Mouse (Mus musculus) embryonic facial prominence, embryonic 12.5 days (tissue): ENCODE data around the gene Spata48. TPM values are rescaled to one million over a fixed set of nuclear protein-coding genes. Genes with fewer than 3 reads are reported as not detected.
A peak's percentile ranks its signal among the peaks of the same experiment; 100 is the strongest.

Experiments
- ATAC-seq: fragments of 200-750 bp; cut with Nextera tagmentation; 2 replicates; pipeline ENCODE4 v1.8.0; 2017; ENCODE audit not compliant: insufficient number of reproducible peaks, insufficient read depth, low FRiP score, low TSS enrichment
- H3K27ac ChIP-seq: fragments of 300-500 bp; sonication (generic); 2 replicates; pipeline ENCODE4 v1.5.1; 2016; ENCODE audit warnings: mild to moderate bottlenecking
- H3K27me3 ChIP-seq: fragments of 300-500 bp; sonication (generic); 2 replicates; pipeline ENCODE4 v1.6.1; 2016; ENCODE audit warnings: mild to moderate bottlenecking, moderate library complexity
- H3K36me3 ChIP-seq: fragments of 300-500 bp; sonication (generic); 2 replicates; pipeline ENCODE4 v1.6.1; 2016; ENCODE audit warnings: mild to moderate bottlenecking
- H3K4me1 ChIP-seq: fragments of 300-500 bp; sonication (generic); 2 replicates; pipeline ENCODE4 v1.6.1; 2016
- H3K4me2 ChIP-seq: fragments of 300-500 bp; sonication (generic); replicated peaks from 2 replicates; pipeline ENCODE4 v1.6.1; 2016; ENCODE audit warnings: mild to moderate bottlenecking, moderate library complexity
- H3K4me3 ChIP-seq: fragments of 300-500 bp; sonication (generic); 2 replicates; pipeline ENCODE4 v1.5.1; 2016; ENCODE audit warnings: mild to moderate bottlenecking
- H3K9ac ChIP-seq: fragments of 300-500 bp; sonication (generic); 2 replicates; pipeline ENCODE4 v1.6.1; 2016; ENCODE audit warnings: mild to moderate bottlenecking, moderate library complexity
- H3K9me3 ChIP-seq: fragments of 300-500 bp; sonication (generic); 2 replicates; pipeline ENCODE4 v1.6.1; 2016; ENCODE audit warnings: mild to moderate bottlenecking, moderate library complexity
- WGBS: fragments of 180-500 bp; shearing (Covaris S2); methylation state at CpG from one replicate; pipeline ENCODE4 v1.1.7; 2016; 5-methylcytosine and 5-hydroxymethylcytosine counted together
- polyA plus RNA-seq: library from polyadenylated mRNA; unstranded; fragments of >200 nt; fragmentation: Nextera tagmentation; extraction: Ambion mirVana; gene quantifications from 2 replicates; pipeline ENCODE4 v1.2.1, GENCODE M21; 2016

Gene Spata48
- 2.4 and 3.8 TPM in 2 replicates for polyA plus RNA-seq

DNA sequence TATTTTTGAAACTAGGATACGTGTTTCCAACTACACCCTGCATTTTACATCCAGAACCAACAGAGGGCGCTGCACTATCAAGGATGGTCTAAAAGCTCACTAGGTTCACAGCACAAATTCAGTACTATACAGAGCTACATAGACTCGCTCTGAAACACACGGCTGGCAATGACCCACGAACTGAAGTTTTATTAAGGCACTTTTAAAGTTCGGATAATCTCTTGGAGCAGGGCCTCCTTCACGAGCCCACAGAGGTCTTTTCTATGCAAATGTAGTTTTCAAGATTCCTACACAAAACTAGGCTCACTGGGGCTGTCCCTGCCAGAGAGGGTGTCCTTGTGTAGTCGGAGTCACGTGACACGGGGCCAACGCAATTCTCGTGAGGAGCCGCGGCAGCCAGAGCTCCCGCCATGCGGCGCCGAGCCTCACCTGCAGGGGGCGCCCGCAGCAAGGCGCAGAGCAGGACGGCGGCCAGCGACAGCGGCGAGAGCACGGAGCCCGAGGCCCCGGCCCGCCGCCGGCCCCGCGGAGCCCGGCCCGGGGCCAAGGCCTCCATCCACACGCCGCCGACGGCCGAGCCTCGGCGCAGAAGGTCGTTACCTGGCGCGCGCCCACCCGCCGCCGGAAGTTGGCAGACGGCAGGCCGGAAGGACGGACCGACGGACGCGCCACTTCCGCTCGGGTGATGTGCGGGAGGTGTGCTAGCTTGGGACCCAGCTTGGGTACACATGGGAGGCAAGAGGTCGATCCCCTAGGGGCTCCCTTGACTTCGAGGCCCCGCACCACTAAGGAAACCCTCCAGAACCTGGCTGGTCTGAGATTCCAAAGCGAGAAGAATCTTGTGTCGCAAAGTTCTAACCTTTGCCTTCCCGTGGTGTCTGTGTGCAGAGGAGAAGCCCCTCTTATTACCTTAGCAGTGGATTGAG, at the start of gene Spata48, which contains the start of gene Zpbp:
Spata48 (plus strand) TSS at position 460 of the 926 bp plus-strand sequence.
Zpbp (minus strand) TSS at position 774 of the 926 bp plus-strand sequence.
- H3K27ac ChIP-seq: peak within 1 kb of the TSS; percentile 80

DNA sequence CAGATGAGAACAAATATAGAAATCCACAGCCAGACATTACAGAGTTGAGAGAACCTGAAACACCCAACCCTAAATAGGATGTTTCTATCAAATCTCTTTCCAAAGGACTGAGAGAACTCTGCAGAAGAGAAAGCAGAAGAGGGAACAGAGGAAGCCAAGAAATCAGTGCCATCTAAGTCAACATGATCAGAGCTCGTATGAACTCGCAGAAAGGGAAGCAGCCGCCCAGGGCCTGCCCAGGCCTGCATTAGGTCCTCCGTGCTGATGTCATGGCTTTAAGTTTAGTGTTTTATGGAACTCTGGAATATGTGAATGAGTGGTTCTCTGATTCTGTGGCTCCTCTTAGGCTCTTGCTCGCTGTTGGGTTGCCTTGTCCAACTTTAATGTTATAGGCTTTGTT, 47.7 kb upstream of the Spata48 start:
- H3K4me2 ChIP-seq: no peak overlapping the region
- no peak overlapping the region for H3K4me3 ChIP-seq
- H3K4me1 ChIP-seq: no peaks in the 10 kb centered on the region
- WGBS: 75% methylated on average over 5 of the region's 5 CpGs
- H3K27ac ChIP-seq: no peak overlapping the region
- ATAC-seq: no peak
- no peaks in the 10 kb centered on the region for H3K9me3 ChIP-seq
- H3K9ac ChIP-seq: no peak overlapping the region
- no peaks in the 10 kb centered on the region for H3K27me3 ChIP-seq
- no peaks in the 10 kb centered on the region for H3K36me3 ChIP-seq

More for the DNA sequence above, at the start of gene Spata48, which contains the start of gene Zpbp:
- peak within 1 kb of the TSS; percentile 63 for H3K9ac ChIP-seq
- no peaks in the 10 kb centered on the region; the same call in 1 of the 2 replicates for H3K4me1 ChIP-seq
- WGBS: 3% methylated on average over 66 of the region's 66 CpGs
- H3K36me3 ChIP-seq: no peaks in the 10 kb centered on the region
- peak within 1 kb of the TSS; percentile 63 for H3K4me3 ChIP-seq
- peak; percentile 95 for ATAC-seq
- peak within 1 kb of the TSS; percentile 63 for H3K4me2 ChIP-seq
- no peaks in the 10 kb centered on the region for H3K27me3 ChIP-seq
- H3K9me3 ChIP-seq: no peaks in the 10 kb centered on the region

DNA sequence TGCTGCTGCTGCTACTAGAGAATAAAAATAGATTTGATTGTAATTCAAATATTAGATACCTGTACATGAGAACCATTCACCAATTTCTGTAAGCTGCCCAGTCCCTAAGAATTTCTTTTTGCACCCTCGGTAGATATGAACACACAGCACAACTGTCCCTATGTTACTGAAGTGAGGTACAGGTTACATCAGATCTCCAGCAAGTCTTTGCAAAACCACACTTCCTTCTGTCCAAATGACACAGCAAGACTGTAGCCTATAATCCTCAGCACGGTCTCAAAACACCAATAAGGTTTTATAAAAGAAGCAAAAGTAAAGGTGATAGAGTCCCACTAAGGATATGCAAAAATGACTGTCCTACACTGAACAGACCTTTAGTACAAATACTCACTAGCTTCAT, 44.5 kb upstream of the Spata48 start:
- H3K4me2 ChIP-seq: no peak overlapping the region
- no peaks in the 10 kb centered on the region for H3K9me3 ChIP-seq
- H3K27me3 ChIP-seq: no peaks in the 10 kb centered on the region
- no peak overlapping the region for H3K9ac ChIP-seq
- no peak for ATAC-seq
- no peaks in the 10 kb centered on the region for H3K4me1 ChIP-seq
- H3K27ac ChIP-seq: no peak overlapping the region
- H3K36me3 ChIP-seq: no peaks in the 10 kb centered on the region
- WGBS: 79% methylated on average over 2 of the region's 2 CpGs
- H3K4me3 ChIP-seq: no peak overlapping the region

DNA sequence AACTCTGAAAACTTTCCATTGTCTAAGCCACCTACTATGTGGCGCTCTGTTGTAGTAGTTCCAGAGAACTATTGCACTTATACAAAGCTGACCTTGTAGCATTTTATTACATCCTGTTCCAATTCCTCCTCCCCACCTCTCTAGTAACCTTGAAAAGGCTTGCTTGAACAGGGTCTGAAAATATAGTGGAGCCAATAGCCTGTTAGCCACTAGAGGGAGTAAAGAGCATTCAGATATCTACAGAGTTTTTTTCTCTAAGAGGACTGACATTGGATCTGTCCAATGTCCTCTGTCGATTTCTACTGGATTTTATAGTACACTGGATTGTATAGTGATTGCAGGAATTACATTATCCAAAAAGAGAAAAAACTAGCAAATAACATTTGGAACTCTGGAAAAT, 6.9 kb upstream of the Spata48 start:
- Histone ChIP-seq H3K36me3 (no peaks in the 10 kb centered on the region), H3K4me1 (no peaks in the 10 kb centered on the region), H3K9me3 (no peaks in the 10 kb centered on the region), H3K27ac (no peak overlapping the region), H3K4me3 (no peak overlapping the region), H3K4me2 (no peak overlapping the region), H3K27me3 (no peaks in the 10 kb centered on the region), H3K9ac (no peak overlapping the region)
- 30% methylated on average over 2 of the region's 2 CpGs for WGBS
- no peak for ATAC-seq

DNA sequence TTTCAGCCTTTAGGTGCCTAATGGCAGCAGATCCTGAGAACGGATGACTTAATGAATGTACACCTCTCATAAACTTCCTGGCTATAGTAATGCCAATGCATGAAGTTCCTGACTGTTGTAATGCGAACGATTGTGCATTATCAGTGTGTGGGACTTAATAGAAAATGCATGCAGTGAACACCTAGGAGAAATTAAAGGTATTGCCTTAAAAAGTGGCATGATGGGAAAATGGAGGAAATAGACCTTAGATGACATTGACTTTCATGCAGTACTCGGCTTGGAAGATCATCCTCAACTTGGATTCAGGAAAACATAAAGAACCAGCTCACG, 632 bp downstream of the Spata48 start:
- peak overlapping the region; percentile 63 for H3K4me3 ChIP-seq
- peak overlapping the region; percentile 63 for H3K4me2 ChIP-seq
- H3K9ac ChIP-seq: peak overlapping the region; percentile 63; the same call in 1 of the 2 replicates
- H3K4me1 ChIP-seq: no peaks in the 10 kb centered on the region; the same call in 1 of the 2 replicates
- WGBS: 84% methylated on average over 5 of the region's 5 CpGs
- no peaks in the 10 kb centered on the region for H3K9me3 ChIP-seq
- H3K36me3 ChIP-seq: no peaks in the 10 kb centered on the region
- H3K27me3 ChIP-seq: no peaks in the 10 kb centered on the region
- no peak for ATAC-seq
- H3K27ac ChIP-seq: no peak overlapping the region

DNA sequence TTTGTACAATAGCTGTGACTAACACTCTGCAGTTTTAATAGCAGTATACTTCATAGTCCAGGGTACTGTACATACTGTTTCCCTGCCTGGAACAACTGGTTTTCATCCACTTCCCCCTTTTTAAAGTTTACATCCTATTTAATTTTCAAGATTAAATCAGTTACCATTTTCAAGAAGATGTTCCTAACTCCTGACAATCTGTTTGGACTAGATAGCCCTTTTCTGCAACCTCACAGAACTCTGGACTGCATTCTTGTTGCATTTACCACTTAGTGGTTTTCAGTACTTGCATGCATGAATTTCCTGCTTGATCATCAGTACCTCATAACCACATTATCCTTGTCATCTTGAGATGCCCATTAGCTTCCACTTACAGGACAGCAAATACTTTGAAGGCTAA, 7.0 kb downstream of the Spata48 start:
- ATAC-seq: no peak
- H3K4me3 ChIP-seq: no peak overlapping the region
- H3K27ac ChIP-seq: no peak overlapping the region
- H3K36me3 ChIP-seq: no peaks in the 10 kb centered on the region
- H3K4me1 ChIP-seq: no peaks in the 10 kb centered on the region
- no peaks in the 10 kb centered on the region for H3K9me3 ChIP-seq
- H3K9ac ChIP-seq: no peak overlapping the region
- H3K4me2 ChIP-seq: no peak overlapping the region
- no peaks in the 10 kb centered on the region for H3K27me3 ChIP-seq

DNA sequence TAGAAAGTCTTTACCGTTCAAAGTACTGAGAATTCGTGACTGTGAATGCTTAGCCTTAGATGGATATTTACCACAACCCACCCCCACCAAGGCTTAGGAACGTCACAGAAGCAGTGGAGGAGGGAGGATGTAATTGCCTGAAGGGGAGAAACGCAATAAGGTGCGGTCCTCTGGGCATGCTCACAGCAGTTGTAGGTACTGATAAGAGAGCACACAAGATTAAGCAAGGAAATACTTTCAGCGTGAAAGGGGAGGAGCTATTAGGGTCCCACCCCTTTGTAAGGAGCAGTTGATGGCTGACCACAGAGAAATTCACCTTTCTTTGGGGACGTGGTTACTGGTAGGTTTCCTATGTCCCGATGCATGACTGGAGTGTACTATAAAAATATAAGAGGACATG, 22.5 kb downstream of the Spata48 start:
- WGBS: 56% methylated on average over 8 of the region's 8 CpGs

DNA sequence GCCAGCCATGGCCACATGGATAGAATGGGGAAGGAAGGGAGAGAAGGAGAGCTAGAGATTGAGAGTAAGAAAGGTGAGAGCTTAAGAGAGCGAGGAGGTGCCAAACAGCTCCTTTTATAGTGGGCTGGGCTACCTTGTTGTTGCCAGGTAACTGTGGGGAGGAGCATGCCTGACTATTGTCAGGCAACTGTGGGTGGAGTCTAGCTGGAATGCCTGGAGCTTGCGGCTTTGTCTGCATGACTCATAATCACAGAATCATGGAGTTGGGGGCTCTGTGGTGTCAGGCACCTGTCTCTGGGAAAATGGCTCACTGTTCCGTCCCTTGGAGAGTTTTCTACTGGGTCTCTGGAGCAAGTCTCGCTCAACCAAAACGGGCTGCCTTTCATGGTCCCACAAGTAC, 30.1 kb downstream of the Spata48 start:
- no peak overlapping the region for H3K9ac ChIP-seq
- 72% methylated on average over 5 of the region's 5 CpGs for WGBS
- no peaks in the 10 kb centered on the region for H3K9me3 ChIP-seq
- H3K27ac ChIP-seq: no peak overlapping the region
- H3K4me3 ChIP-seq: no peak overlapping the region
- ATAC-seq: no peak
- H3K36me3 ChIP-seq: no peaks in the 10 kb centered on the region
- no peaks in the 10 kb centered on the region for H3K27me3 ChIP-seq
- H3K4me1 ChIP-seq: no peaks in the 10 kb centered on the region
- no peak overlapping the region for H3K4me2 ChIP-seq

More for the DNA sequence above, 22.5 kb downstream of the Spata48 start:
- Histone ChIP-seq H3K4me3 (no peak overlapping the region), H3K27me3 (no peaks in the 10 kb centered on the region), H3K4me1 (no peaks in the 10 kb centered on the region), H3K36me3 (no peaks in the 10 kb centered on the region), H3K9me3 (no peaks in the 10 kb centered on the region), H3K9ac (no peak overlapping the region), H3K4me2 (no peak overlapping the region), H3K27ac (no peak overlapping the region)
- ATAC-seq: no peak

DNA sequence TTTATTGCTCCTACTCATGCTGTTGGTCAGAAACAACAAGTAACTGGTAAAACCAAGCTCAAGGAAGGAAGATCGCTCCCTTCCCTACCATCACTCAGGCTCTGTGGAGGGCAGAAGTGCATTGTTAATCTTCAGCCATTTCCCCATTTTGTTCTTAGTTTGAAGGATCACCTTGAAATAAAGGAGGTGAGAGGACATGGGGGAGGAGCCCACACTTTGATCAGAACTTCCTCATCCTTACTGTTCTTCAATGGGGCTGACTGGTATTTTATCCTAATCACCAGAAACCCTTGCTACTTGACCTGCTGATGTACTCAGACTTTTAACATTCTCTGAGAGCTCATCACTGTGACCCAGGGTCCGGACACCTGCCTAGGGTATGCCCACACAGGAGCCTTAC, 33.8 kb downstream of the Spata48 start:
- no peaks in the 10 kb centered on the region for H3K36me3 ChIP-seq
- 89% methylated on average over 2 of the region's 2 CpGs for WGBS
- no peak overlapping the region for H3K4me2 ChIP-seq
- no peaks in the 10 kb centered on the region for H3K9me3 ChIP-seq
- H3K4me1 ChIP-seq: no peaks in the 10 kb centered on the region
- H3K27ac ChIP-seq: no peak overlapping the region
- H3K9ac ChIP-seq: no peak overlapping the region
- H3K27me3 ChIP-seq: no peaks in the 10 kb centered on the region
- no peak overlapping the region for H3K4me3 ChIP-seq
- ATAC-seq: no peak

DNA sequence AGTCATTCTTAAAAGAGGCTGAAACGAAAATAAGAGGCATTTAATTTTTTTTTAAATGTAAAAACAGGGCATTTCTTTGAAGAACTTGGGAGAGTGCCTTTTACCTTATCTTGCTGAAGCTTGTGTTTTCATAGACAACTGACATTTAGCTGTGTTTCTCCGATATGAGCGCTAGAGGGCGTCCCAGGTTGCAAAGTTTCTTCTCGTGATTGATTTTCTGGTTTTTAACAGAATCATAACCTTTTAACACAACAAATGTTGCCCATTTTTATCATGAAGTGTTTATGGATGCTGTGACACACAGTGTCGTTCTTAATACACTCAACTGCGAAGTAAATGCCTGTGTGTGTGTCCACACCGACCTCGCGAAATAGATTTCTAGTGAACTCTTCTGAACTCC, 38.0 kb downstream of the Spata48 start:
- no peak overlapping the region for H3K4me3 ChIP-seq
- 18% methylated on average over 10 of the region's 10 CpGs for WGBS
- H3K9me3 ChIP-seq: no peaks in the 10 kb centered on the region
- no peaks in the 10 kb centered on the region for H3K4me1 ChIP-seq
- H3K27me3 ChIP-seq: no peaks in the 10 kb centered on the region
- no peak overlapping the region for H3K9ac ChIP-seq
- H3K27ac ChIP-seq: no peak overlapping the region
- no peak for ATAC-seq
- H3K36me3 ChIP-seq: no peaks in the 10 kb centered on the region
- H3K4me2 ChIP-seq: no peak overlapping the region

DNA sequence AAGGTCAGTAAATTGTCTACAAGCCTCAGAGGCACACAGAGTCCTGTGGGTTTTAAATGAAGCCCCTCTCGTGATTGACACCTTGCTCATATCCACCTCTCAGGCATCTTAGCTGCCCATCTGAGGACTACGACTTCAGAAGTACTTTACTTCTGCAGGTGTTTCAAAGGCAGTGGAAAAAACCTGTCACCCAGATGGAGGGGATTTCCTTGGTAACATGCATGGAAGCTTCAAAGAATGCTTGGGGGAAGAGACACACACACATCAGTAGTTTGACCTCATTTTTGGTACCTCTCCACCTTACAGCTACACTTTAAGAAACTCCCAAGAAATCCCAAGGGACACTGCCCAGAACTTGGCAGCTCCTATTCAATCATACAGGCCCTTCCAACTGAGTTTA, 44.3 kb downstream of the Spata48 start:
- no peaks in the 10 kb centered on the region for H3K4me1 ChIP-seq
- WGBS: 84% methylated on average over 2 of the region's 2 CpGs
- no peaks in the 10 kb centered on the region for H3K27me3 ChIP-seq
- no peak overlapping the region for H3K9ac ChIP-seq
- no peak for ATAC-seq
- H3K4me2 ChIP-seq: no peak overlapping the region
- no peak overlapping the region for H3K27ac ChIP-seq
- H3K9me3 ChIP-seq: no peaks in the 10 kb centered on the region
- H3K4me3 ChIP-seq: no peak overlapping the region
- H3K36me3 ChIP-seq: no peaks in the 10 kb centered on the region

DNA sequence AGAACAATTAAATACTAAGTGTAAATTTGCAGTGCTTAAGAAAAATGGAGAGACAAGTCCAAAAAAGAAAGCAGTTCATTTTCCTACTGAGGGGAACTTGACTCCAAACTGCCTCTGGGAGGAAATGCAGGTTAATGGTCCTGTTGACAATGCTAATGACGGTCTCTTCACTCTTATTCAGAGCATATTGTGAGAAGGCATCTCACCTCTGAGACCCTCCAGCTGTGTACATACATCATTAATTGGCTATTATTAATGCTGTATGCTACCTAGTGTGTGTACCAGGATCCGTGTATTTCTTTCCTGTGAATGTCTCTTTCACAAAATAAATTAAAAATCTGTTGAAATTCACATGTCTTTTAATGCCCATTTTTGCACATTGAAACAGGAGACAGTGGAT, 47.5 kb downstream of the Spata48 start:
- no peak overlapping the region for H3K9ac ChIP-seq
- H3K9me3 ChIP-seq: no peaks in the 10 kb centered on the region
- no peak overlapping the region for H3K4me3 ChIP-seq
- H3K27ac ChIP-seq: no peak overlapping the region
- H3K4me1 ChIP-seq: no peaks in the 10 kb centered on the region
- no peak for ATAC-seq
- no peak overlapping the region for H3K4me2 ChIP-seq
- WGBS: 65% methylated on average over 2 of the region's 2 CpGs
- no peaks in the 10 kb centered on the region for H3K36me3 ChIP-seq
- H3K27me3 ChIP-seq: no peaks in the 10 kb centered on the region
